Mouse (Mus musculus) myocyte (in vitro differentiated cells): ENCODE results near the gene Nfasc.

ENCODE experiments used
- CEBPB ChIP-seq: IDR thresholded peaks from 2 replicates; pipeline ENCODE4 v1.6.1; 2011; ENCODE audit warnings: mild to moderate bottlenecking, moderate library complexity; ENCODE audit not compliant: poor library complexity, insufficient read depth, severe bottlenecking
- E2F4 ChIP-seq: IDR thresholded peaks from one replicate; pipeline ENCODE4 v1.6.1; 2011; ENCODE audit warnings: mild to moderate bottlenecking, control low read depth, moderate library complexity; ENCODE audit not compliant: insufficient read depth
- MAX ChIP-seq: IDR thresholded peaks from one replicate; pipeline ENCODE4 v1.6.1; 2011; ENCODE audit warnings: low read depth, mild to moderate bottlenecking, control low read depth
- MYOD1 ChIP-seq, 3 experiments: IDR thresholded peaks; one replicate each; pipeline ENCODE4 v1.6.1; 2011; ENCODE audit warnings: control low read depth in 2 of 3, low read depth in 2 of 3, mild to moderate bottlenecking in 2 of 3, moderate library complexity in 1 of 3; ENCODE audit not compliant: insufficient read length in 2 of 3, control insufficient read depth in 1 of 3
- MYOG ChIP-seq, 3 experiments: IDR thresholded peaks; one replicate each; pipeline ENCODE4 v1.6.1; 2011; ENCODE audit warnings: control low read depth in 2 of 3, low read depth in 2 of 3, mild to moderate bottlenecking in 2 of 3; ENCODE audit not compliant: insufficient read length in 2 of 3, control insufficient read depth in 1 of 3, insufficient read depth in 1 of 3
- POLR2A ChIP-seq: IDR thresholded peaks from one replicate; pipeline ENCODE4 v1.6.1; 2011; ENCODE audit warnings: low read depth, mild to moderate bottlenecking, control low read depth, moderate library complexity; ENCODE audit not compliant: insufficient read length
- POLR2AphosphoS2 ChIP-seq: IDR thresholded peaks from one replicate; pipeline ENCODE4 v1.6.1; 2011; ENCODE audit warnings: low read depth, control low read depth; ENCODE audit not compliant: insufficient read length
- REST ChIP-seq: IDR thresholded peaks from one replicate; pipeline ENCODE4 v1.6.1; 2011; ENCODE audit warnings: mild to moderate bottlenecking, control low read depth, moderate library complexity; ENCODE audit not compliant: insufficient read depth, insufficient read length
- TCF12 ChIP-seq: IDR thresholded peaks from one replicate; pipeline ENCODE4 v1.6.1; 2011; ENCODE audit warnings: mild to moderate bottlenecking, control low read depth; ENCODE audit not compliant: poor library complexity, insufficient read depth, severe bottlenecking
- TCF3 ChIP-seq: IDR thresholded peaks from one replicate; pipeline ENCODE4 v1.6.1; 2011; ENCODE audit warnings: low read depth, control low read depth; ENCODE audit not compliant: insufficient read length
- USF1 ChIP-seq: IDR thresholded peaks from one replicate; pipeline ENCODE4 v1.6.1; 2011; ENCODE audit warnings: low read depth, mild to moderate bottlenecking, control low read depth, moderate library complexity

DNA sequence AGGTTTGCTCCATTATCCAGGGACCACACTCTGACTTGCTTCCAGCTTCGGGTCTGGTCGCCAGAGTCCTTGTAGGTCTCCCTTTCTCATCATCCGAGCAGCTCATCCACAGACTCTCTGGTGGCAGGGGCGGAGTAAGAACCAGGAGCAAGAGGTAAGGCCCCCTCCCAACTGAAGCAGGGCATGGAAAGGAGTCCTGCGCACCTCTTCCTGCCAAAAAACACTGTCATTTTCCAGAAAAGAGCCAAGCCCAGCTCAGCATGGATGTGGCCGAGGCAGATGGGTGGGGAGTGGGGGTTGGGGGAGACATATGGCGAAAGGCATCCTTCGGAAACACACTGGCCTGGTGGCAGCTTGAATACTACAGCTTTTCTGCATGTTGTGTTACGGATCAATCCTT lies 172.1 kb downstream of the Nfasc start:
- TF ChIP-seq POLR2A (no peak), USF1 (no peak), E2F4 (no peak), MYOD1 (IDR thresholded peaks at IDR 0.05; ENCODE audit: control insufficient read depth in 1 of 3, insufficient read length in 2 of 3, low read depth in 2 of 3) (no peak), REST (no peak), POLR2AphosphoS2 (no peak), TCF12 (no peak), MYOG (IDR thresholded peaks at IDR 0.05; ENCODE audit: control insufficient read depth in 1 of 3, insufficient read depth in 1 of 3, insufficient read length in 2 of 3, low read depth in 2 of 3) (no peak), MAX (no peak), TCF3 (no peak), CEBPB (no peak)
